Mouse (Mus musculus): Measurements from ENCODE around the gene Cobll1. TPM values are rescaled to one million over a fixed set of nuclear protein-coding genes. Genes with fewer than 3 reads are reported as not detected.
"Not testable (repeated sequence)": the region's sequence is repeated elsewhere in the genome, so short reads cannot be mapped to it uniquely, and the experiment has no call there.

Cobll1 gene
- polyA plus RNA-seq, 1 experiment: 10.7 TPM

- no peaks in the 10 kb centered on the region for H3K4me1 ChIP-seq (ENCODE audit: control insufficient read depth, insufficient read depth, low read length)
- 63% methylated on average over 4 of the region's 4 CpGs for WGBS
- TF ChIP-seq POLR2A (IDR thresholded peaks at IDR 0.05; ENCODE audit: borderline replicate concordance, insufficient read depth, low read length) (no peak), CTCF (IDR thresholded peaks at IDR 0.05; ENCODE audit: borderline replicate concordance, insufficient read depth, low read depth, low read length) (no peak)
- no peak for DNase-seq
- no peak overlapping the region for H3K4me3 ChIP-seq (replicated peaks; ENCODE audit: insufficient read depth, low read depth, low read length)
- H3K27ac ChIP-seq (ENCODE audit: insufficient read depth, low read length): no peak overlapping the region
- no peaks in the 10 kb centered on the region for H3K27me3 ChIP-seq (ENCODE audit: control insufficient read depth, insufficient read depth, low read length)
These were observed 28.6 kb upstream of the Cobll1 start for GRCm38 (mm10) chr2:65267834-65268233.

- no peaks in the 10 kb centered on the region for H3K27me3 ChIP-seq (ENCODE audit: control insufficient read depth, insufficient read depth, low read length)
- no peaks in the 10 kb centered on the region for H3K4me1 ChIP-seq (ENCODE audit: control insufficient read depth, insufficient read depth, low read length)
- H3K27ac ChIP-seq (ENCODE audit: insufficient read depth, low read length): no peak overlapping the region
- H3K4me3 ChIP-seq (replicated peaks; ENCODE audit: insufficient read depth, low read depth, low read length): no peak overlapping the region
- no peak for DNase-seq
- TF ChIP-seq POLR2A (IDR thresholded peaks at IDR 0.05; ENCODE audit: borderline replicate concordance, insufficient read depth, low read length): no peak
- no peak for TF ChIP-seq CTCF (IDR thresholded peaks at IDR 0.05; ENCODE audit: borderline replicate concordance, insufficient read depth, low read depth, low read length)
- 75% methylated on average over 5 of the region's 5 CpGs for WGBS
These were observed 27.5 kb upstream of the Cobll1 start for GRCm38 (mm10) chr2:65266576-65267299.

DNA sequence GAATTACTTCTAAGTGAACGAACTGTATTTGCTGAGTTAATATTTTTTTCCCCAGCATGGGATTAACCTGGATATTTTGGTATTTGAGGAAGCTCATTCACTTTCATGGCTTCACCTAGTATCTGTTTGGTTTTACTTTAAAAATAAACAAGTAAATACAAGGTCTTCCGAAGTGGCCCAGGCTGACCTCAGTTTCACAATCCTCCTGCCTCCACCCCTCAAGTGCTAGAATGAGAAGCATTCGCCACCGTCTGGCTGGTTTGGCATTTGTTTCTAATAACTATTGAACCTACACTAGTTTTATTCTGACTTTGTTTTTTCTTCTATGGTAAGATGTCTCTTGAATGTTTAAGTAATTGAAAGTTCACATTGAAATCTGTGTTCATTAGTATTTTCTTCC lies 23.0 kb upstream of the Cobll1 start:
- 80% methylated on average over 4 of the region's 4 CpGs for WGBS
- Histone ChIP-seq H3K27ac (ENCODE audit: insufficient read depth, low read length) (no peak overlapping the region), H3K27me3 (ENCODE audit: control insufficient read depth, insufficient read depth, low read length) (no peaks in the 10 kb centered on the region), H3K4me1 (ENCODE audit: control insufficient read depth, insufficient read depth, low read length) (no peaks in the 10 kb centered on the region), H3K4me3 (replicated peaks; ENCODE audit: insufficient read depth, low read depth, low read length) (no peak overlapping the region)
- no peak for DNase-seq
- TF ChIP-seq POLR2A (IDR thresholded peaks at IDR 0.05; ENCODE audit: borderline replicate concordance, insufficient read depth, low read length): no peak

GRCm38 (mm10) chr2:65260828-65261227 lies 21.6 kb upstream of the Cobll1 start:
- DNase-seq; H3K4me1 ChIP-seq (ENCODE audit: control insufficient read depth, insufficient read depth, low read length); H3K27me3 ChIP-seq (ENCODE audit: control insufficient read depth, insufficient read depth, low read length); H3K27ac ChIP-seq (ENCODE audit: insufficient read depth, low read length); H3K4me3 ChIP-seq (replicated peaks; ENCODE audit: insufficient read depth, low read depth, low read length): not testable (repeated sequence)
- WGBS: 77% methylated on average over 6 of the region's 6 CpGs

GRCm38 (mm10) chr2:65260400-65260799 lies 21.2 kb upstream of the Cobll1 start:
- WGBS: 90% methylated on average over 4 of the region's 4 CpGs
- Histone ChIP-seq H3K27ac (ENCODE audit: insufficient read depth, low read length) (no peak overlapping the region), H3K27me3 (ENCODE audit: control insufficient read depth, insufficient read depth, low read length) (no peaks in the 10 kb centered on the region), H3K4me3 (replicated peaks; ENCODE audit: insufficient read depth, low read depth, low read length) (no peak overlapping the region), H3K4me1 (ENCODE audit: control insufficient read depth, insufficient read depth, low read length) (no peaks in the 10 kb centered on the region)
- no peak for DNase-seq
- TF ChIP-seq CTCF (IDR thresholded peaks at IDR 0.05; ENCODE audit: borderline replicate concordance, insufficient read depth, low read depth, low read length) (no peak), POLR2A (IDR thresholded peaks at IDR 0.05; ENCODE audit: borderline replicate concordance, insufficient read depth, low read length) (no peak)

- WGBS: 66% methylated on average over 2 of the region's 2 CpGs
- Histone ChIP-seq H3K4me3 (replicated peaks; ENCODE audit: insufficient read depth, low read depth, low read length) (no peak overlapping the region), H3K27me3 (ENCODE audit: control insufficient read depth, insufficient read depth, low read length) (no peaks in the 10 kb centered on the region), H3K27ac (ENCODE audit: insufficient read depth, low read length) (no peak overlapping the region), H3K4me1 (ENCODE audit: control insufficient read depth, insufficient read depth, low read length) (no peaks in the 10 kb centered on the region)
- no peak for DNase-seq
- TF ChIP-seq POLR2A (IDR thresholded peaks at IDR 0.05; ENCODE audit: borderline replicate concordance, insufficient read depth, low read length) (no peak), CTCF (IDR thresholded peaks at IDR 0.05; ENCODE audit: borderline replicate concordance, insufficient read depth, low read depth, low read length) (no peak)
These were observed 18.2 kb upstream of the Cobll1 start for GRCm38 (mm10) chr2:65257446-65257845.

GRCm38 (mm10) chr2:65256494-65257254 lies 17.5 kb upstream of the Cobll1 start:
- Histone ChIP-seq H3K27ac (ENCODE audit: insufficient read depth, low read length) (no peak overlapping the region), H3K4me3 (replicated peaks; ENCODE audit: insufficient read depth, low read depth, low read length) (no peak overlapping the region), H3K4me1 (ENCODE audit: control insufficient read depth, insufficient read depth, low read length) (no peaks in the 10 kb centered on the region), H3K27me3 (ENCODE audit: control insufficient read depth, insufficient read depth, low read length) (no peaks in the 10 kb centered on the region)
- no peak for DNase-seq
- TF ChIP-seq CTCF (IDR thresholded peaks at IDR 0.05; ENCODE audit: borderline replicate concordance, insufficient read depth, low read depth, low read length): no peak
- no peak for TF ChIP-seq POLR2A (IDR thresholded peaks at IDR 0.05; ENCODE audit: borderline replicate concordance, insufficient read depth, low read length)
- 72% methylated on average over 6 of the region's 6 CpGs for WGBS

DNA sequence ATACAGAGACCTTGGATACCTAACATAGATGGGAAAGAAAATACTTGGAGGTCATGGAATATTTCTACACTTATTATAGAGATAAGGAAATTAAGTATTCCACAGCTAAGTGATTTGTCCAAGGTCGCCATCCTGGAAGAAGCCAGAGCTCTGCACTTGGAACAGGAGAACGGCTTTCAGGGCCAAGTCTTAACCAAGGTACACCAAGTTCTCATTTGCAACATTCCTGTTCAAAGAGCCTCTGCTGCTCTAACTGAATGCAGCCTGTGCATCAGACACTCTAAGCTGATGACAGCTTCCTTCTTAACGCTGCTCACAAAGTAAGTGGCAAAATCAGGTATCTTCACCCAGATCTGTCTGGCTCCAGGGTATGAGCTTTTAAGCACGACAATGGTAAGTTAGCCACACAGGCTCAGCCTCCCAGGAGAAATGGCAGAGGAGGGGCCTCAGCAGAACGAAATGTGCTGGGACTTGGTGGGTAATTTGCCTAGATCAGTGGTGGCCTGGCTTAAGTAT lies 11.4 kb upstream of the Cobll1 start:
- Histone ChIP-seq H3K4me3 (replicated peaks; ENCODE audit: insufficient read depth, low read depth, low read length) (no peak overlapping the region), H3K27me3 (ENCODE audit: control insufficient read depth, insufficient read depth, low read length) (no peaks in the 10 kb centered on the region), H3K4me1 (ENCODE audit: control insufficient read depth, insufficient read depth, low read length) (no peaks in the 10 kb centered on the region), H3K27ac (ENCODE audit: insufficient read depth, low read length) (no peak overlapping the region)
- DNase-seq: no peak
- WGBS: 62% methylated on average over 5 of the region's 5 CpGs
- no peak for TF ChIP-seq CTCF (IDR thresholded peaks at IDR 0.05; ENCODE audit: borderline replicate concordance, insufficient read depth, low read depth, low read length)
- no peak for TF ChIP-seq POLR2A (IDR thresholded peaks at IDR 0.05; ENCODE audit: borderline replicate concordance, insufficient read depth, low read length)
